22 mouse cellular contexts compared by ENCODE assay signal in genomic region chr17:29596771-29597132, GRCm38 (mm10). TPM values are rescaled to one million over a fixed set of nuclear protein-coding genes. Genes with fewer than 3 reads are reported as not detected.
DNase-seq lines count a peak whose midpoint lies in the region; ATAC-seq and TF ChIP-seq lines count a peak whose summit lies in the region.
"Had no signal": no experiment of that assay in that cellular context is flagged by ENCODE, and none has a peak within 500 bp of the region (broad histone marks: within the 10 kb centered on the region; RNA-seq: fewer than 3 reads in every experiment).

No protein-coding gene starts in this region.

- ATAC-seq in hindbrain, embryonic 11.5 days (ENCODE audit: low FRiP score), result no peak
- no peak for ATAC-seq in midbrain, embryonic 12.5 days (ENCODE audit: low FRiP score, low read depth)
- no peak for ATAC-seq in midbrain, embryonic 13.5 days
- 0 out of 2 replicates have a peak, but pooled peaks have one; percentile 20 for ATAC-seq in embryonic facial prominence, embryonic 13.5 days (ENCODE audit: insufficient number of reproducible peaks, insufficient read depth, low FRiP score, low TSS enrichment, low read depth)
- ATAC-seq: CD4-positive, CD25-positive, alpha-beta regulatory T cell, adult 4 months; liver, embryonic 12.5 days had no signal

- 41% methylated on average over 13 of the region's 13 CpGs for WGBS in cerebellum, adult 2 months
- 73% methylated on average over 13 of the region's 13 CpGs for WGBS in hindbrain, embryonic 10.5 days
- WGBS in hindbrain, embryonic 11.5 days, result 69% methylated on average over 13 of the region's 13 CpGs
- 80% methylated on average over 13 of the region's 13 CpGs for WGBS in midbrain, embryonic 12.5 days
- WGBS in midbrain, embryonic 13.5 days, result 75% methylated on average over 13 of the region's 13 CpGs
- WGBS in embryonic facial prominence, embryonic 13.5 days, result 89% methylated on average over 13 of the region's 13 CpGs

- H3K27me3 ChIP-seq in cerebellum, adult 2 months (ENCODE audit: control insufficient read depth, insufficient read depth, low read length), result no peaks in the 10 kb centered on the region
- no peaks in the 10 kb centered on the region for H3K27me3 ChIP-seq in hindbrain, embryonic 10.5 days (ENCODE audit: insufficient read depth, poor library complexity, severe bottlenecking)
- no peaks in the 10 kb centered on the region for H3K27me3 ChIP-seq in hindbrain, embryonic 11.5 days (ENCODE audit: control insufficient read depth, insufficient read depth, low read length)
- H3K27me3 ChIP-seq in midbrain, embryonic 12.5 days, result no peaks in the 10 kb centered on the region
- H3K27me3 ChIP-seq in midbrain, embryonic 13.5 days, result no peaks in the 10 kb centered on the region
- no peaks in the 10 kb centered on the region for H3K27me3 ChIP-seq in embryonic facial prominence, embryonic 13.5 days
- H3K27me3 ChIP-seq: kidney, embryonic 15.5 days; liver, embryonic 12.5 days had no signal

- no peak for TF ChIP-seq POLR2A in cerebellum, adult 2 months (IDR thresholded peaks at IDR 0.05; ENCODE audit: borderline replicate concordance, insufficient read depth, low read length)

- peak overlapping the region; percentile 69 for H3K27ac ChIP-seq in cerebellum, adult 2 months (ENCODE audit: insufficient read depth, low read length)
- H3K27ac ChIP-seq in hindbrain, embryonic 10.5 days, result peak overlapping the region; percentile 79
- no peak overlapping the region for H3K27ac ChIP-seq in hindbrain, embryonic 11.5 days (ENCODE audit: low read depth, low read length)
- peak overlapping the region; percentile 43; the same call in 1 of the 2 replicates for H3K27ac ChIP-seq in midbrain, embryonic 12.5 days (replicated peaks)
- no peak overlapping the region; the same call in 1 of the 2 replicates for H3K27ac ChIP-seq in midbrain, embryonic 13.5 days
- no peak overlapping the region for H3K27ac ChIP-seq in embryonic facial prominence, embryonic 13.5 days
- H3K27ac ChIP-seq: kidney, embryonic 15.5 days; layer of hippocampus, adult 2 months; liver, embryonic 12.5 days had no signal

- DNase-seq in cerebellum, adult 2 months, result no peak
- no peak for DNase-seq in cerebellum, adult 9-10 months
- DNase-seq in hindbrain, embryonic 10.5 days (ENCODE audit: low spot score), result no peak
- no peak for DNase-seq in hindbrain, embryonic 11.5 days (ENCODE audit: low spot score)
- DNase-seq in left cerebral cortex, postnatal 4 days, result no peak
- DNase-seq: gastrocnemius, postnatal 14 days; lung, embryonic 14.5 days; lung, postnatal 4 days had no signal

- H3K4me1 ChIP-seq in cerebellum, adult 2 months (ENCODE audit: control insufficient read depth, insufficient read depth, low read length), result peaks cover 47% of the 10 kb centered on the region
- H3K4me1 ChIP-seq in hindbrain, embryonic 10.5 days (replicated peaks), result peaks cover 29% of the 10 kb centered on the region
- peaks cover 5% of the 10 kb centered on the region; the same call in 1 of the 2 replicates for H3K4me1 ChIP-seq in hindbrain, embryonic 11.5 days (replicated peaks; ENCODE audit: control insufficient read depth, insufficient read depth, low read length)
- peaks cover 15% of the 10 kb centered on the region for H3K4me1 ChIP-seq in midbrain, embryonic 12.5 days
- peaks cover 20% of the 10 kb centered on the region for H3K4me1 ChIP-seq in midbrain, embryonic 13.5 days (replicated peaks)
- no peaks in the 10 kb centered on the region for H3K4me1 ChIP-seq in embryonic facial prominence, embryonic 13.5 days

- no peak for TF ChIP-seq CTCF in cerebellum, adult 2 months (IDR thresholded peaks at IDR 0.05; ENCODE audit: borderline replicate concordance, insufficient read depth, low read depth, low read length)

- H3K9ac ChIP-seq in hindbrain, embryonic 11.5 days (ENCODE audit: low read depth, low read length), result no peak overlapping the region
- H3K9ac ChIP-seq in midbrain, embryonic 12.5 days (replicated peaks), result 0 out of 2 replicates have a peak overlapping the region, but pooled peaks have one; percentile 34
- no peak overlapping the region for H3K9ac ChIP-seq in midbrain, embryonic 13.5 days (replicated peaks)
- H3K9ac ChIP-seq in embryonic facial prominence, embryonic 13.5 days, result no peak overlapping the region
- H3K9ac ChIP-seq: kidney, embryonic 15.5 days; liver, embryonic 12.5 days; lung, embryonic 14.5 days had no signal

- no peaks in the 10 kb centered on the region for H3K9me3 ChIP-seq in hindbrain, embryonic 10.5 days
- H3K9me3 ChIP-seq in hindbrain, embryonic 11.5 days (ENCODE audit: control insufficient read depth, low read length), result no peaks in the 10 kb centered on the region
- H3K9me3 ChIP-seq in midbrain, embryonic 12.5 days, result no peaks in the 10 kb centered on the region
- no peaks in the 10 kb centered on the region for H3K9me3 ChIP-seq in midbrain, embryonic 13.5 days
- H3K9me3 ChIP-seq in embryonic facial prominence, embryonic 13.5 days, result no peaks in the 10 kb centered on the region
- H3K9me3 ChIP-seq: kidney, embryonic 15.5 days; liver, embryonic 12.5 days had no signal

- H3K4me3 ChIP-seq in cerebellum, adult 2 months (replicated peaks; ENCODE audit: insufficient read depth, low read depth, low read length), result no peak overlapping the region
- H3K4me3 ChIP-seq in hindbrain, embryonic 10.5 days, result no peak overlapping the region
- no peak overlapping the region for H3K4me3 ChIP-seq in hindbrain, embryonic 11.5 days (ENCODE audit: low read depth, low read length)
- no peak overlapping the region for H3K4me3 ChIP-seq in midbrain, embryonic 12.5 days
- no peak overlapping the region for H3K4me3 ChIP-seq in midbrain, embryonic 13.5 days (replicated peaks)
- H3K4me3 ChIP-seq in embryonic facial prominence, embryonic 13.5 days, result no peak overlapping the region
- H3K4me3 ChIP-seq: kidney, embryonic 15.5 days; layer of hippocampus, adult 2 months; liver, embryonic 12.5 days had no signal

- intact Hi-C loops in left cerebral cortex, postnatal 4 days (cut with DNase I), result no loop called here

- H3K4me2 ChIP-seq in hindbrain, embryonic 11.5 days (replicated peaks; ENCODE audit: low read depth, low read length), result no peak overlapping the region
- no peak overlapping the region for H3K4me2 ChIP-seq in midbrain, embryonic 12.5 days (replicated peaks)
- no peak overlapping the region for H3K4me2 ChIP-seq in midbrain, embryonic 13.5 days (replicated peaks)
- H3K4me2 ChIP-seq in embryonic facial prominence, embryonic 13.5 days, result no peak overlapping the region
- H3K4me2 ChIP-seq: kidney, embryonic 15.5 days; liver, embryonic 12.5 days; lung, embryonic 14.5 days had no signal

- H3K36me3 ChIP-seq in hindbrain, embryonic 10.5 days, result peaks cover 79% of the 10 kb centered on the region
- H3K36me3 ChIP-seq in hindbrain, embryonic 11.5 days (ENCODE audit: control insufficient read depth, insufficient read depth, low read length), result no peaks in the 10 kb centered on the region
- H3K36me3 ChIP-seq in midbrain, embryonic 12.5 days, result peaks cover 64% of the 10 kb centered on the region
- H3K36me3 ChIP-seq in midbrain, embryonic 13.5 days, result peaks cover 68% of the 10 kb centered on the region
- H3K36me3 ChIP-seq in embryonic facial prominence, embryonic 13.5 days, result peaks cover 81% of the 10 kb centered on the region

RNA-seq across cellular contexts. Expression of gene Rnf8, which starts 17.8 kb away (rescaled TPM):
- polyA plus RNA-seq in cerebellum, adult 2 months (2012; rRNA removed), result 66.3 and 72.1 TPM in 2 replicates
- 107 TPM in 2 replicates for polyA plus RNA-seq in hindbrain, embryonic 10.5 days (2016; fragmentation: Nextera tagmentation; extraction: Ambion mirVana)
- 113 and 116 TPM in 2 replicates for polyA plus RNA-seq in hindbrain, embryonic 11.5 days (2014; fragmentation: Nextera tagmentation; extraction: Ambion mirVana)
- 98.2 and 101 TPM in 2 replicates for polyA plus RNA-seq in midbrain, embryonic 12.5 days (2016; fragmentation: Nextera tagmentation; extraction: Ambion mirVana)
- 87.3 and 94.9 TPM in 2 replicates for polyA plus RNA-seq in midbrain, embryonic 13.5 days (2015; fragmentation: Nextera tagmentation; extraction: Ambion mirVana)
- polyA plus RNA-seq in embryonic facial prominence, embryonic 13.5 days (2015; fragmentation: Nextera tagmentation; extraction: Ambion mirVana), result 94.6 and 107 TPM in 2 replicates
- 10 to 100 TPM; 63.0 to 64.2 TPM for total RNA-seq in left cerebral cortex, postnatal 4 days (2021)

RNA-seq across cellular contexts. Expression of gene Gm28043, which starts 17.9 kb away (rescaled TPM):
- 3.2 and 4.3 TPM in 2 replicates for polyA plus RNA-seq in cerebellum, adult 2 months (2012; rRNA removed)
- polyA plus RNA-seq in hindbrain, embryonic 10.5 days (2016; fragmentation: Nextera tagmentation; extraction: Ambion mirVana), result 2.8 and 3.3 TPM in 2 replicates
- polyA plus RNA-seq in hindbrain, embryonic 11.5 days (2014; fragmentation: Nextera tagmentation; extraction: Ambion mirVana), result 2.9 and 3.2 TPM in 2 replicates
- 5.0 TPM in 2 replicates for polyA plus RNA-seq in midbrain, embryonic 12.5 days (2016; fragmentation: Nextera tagmentation; extraction: Ambion mirVana)
- polyA plus RNA-seq in midbrain, embryonic 13.5 days (2015; fragmentation: Nextera tagmentation; extraction: Ambion mirVana), result 3.0 and 3.1 TPM in 2 replicates
- polyA plus RNA-seq in embryonic facial prominence, embryonic 13.5 days (2015; fragmentation: Nextera tagmentation; extraction: Ambion mirVana), result 3.0 and 3.6 TPM in 2 replicates
- total RNA-seq in left cerebral cortex, postnatal 4 days (2021), result 1 to 10 TPM; 4.9 to 5.5 TPM

RNA-seq across cellular contexts. Expression of gene Tmem217, which starts 44.6 kb away (rescaled TPM):
- polyA plus RNA-seq in cerebellum, adult 2 months (2012; rRNA removed), result 0.76 and 1.2 TPM in 2 replicates
- polyA plus RNA-seq in hindbrain, embryonic 10.5 days (2016; fragmentation: Nextera tagmentation; extraction: Ambion mirVana), result 1.3 and 2.5 TPM in 2 replicates
- 0.50 and 0.60 TPM in 2 replicates for polyA plus RNA-seq in hindbrain, embryonic 11.5 days (2014; fragmentation: Nextera tagmentation; extraction: Ambion mirVana)
- 2.0 and 2.1 TPM in 2 replicates for polyA plus RNA-seq in midbrain, embryonic 12.5 days (2016; fragmentation: Nextera tagmentation; extraction: Ambion mirVana)
- 1.1 and 2.2 TPM in 2 replicates for polyA plus RNA-seq in midbrain, embryonic 13.5 days (2015; fragmentation: Nextera tagmentation; extraction: Ambion mirVana)
- 1.8 and 2.3 TPM in 2 replicates for polyA plus RNA-seq in embryonic facial prominence, embryonic 13.5 days (2015; fragmentation: Nextera tagmentation; extraction: Ambion mirVana)
- not detected for total RNA-seq in left cerebral cortex, postnatal 4 days (2021)
- total RNA-seq: gastrocnemius, postnatal 14 days; heart, adult 8-10 months; layer of hippocampus, adult 2 months; left cerebral cortex, adult 18-20 months; monocyte, adult 5-6 weeks had no signal

RNA-seq across cellular contexts. Expression of gene Tbc1d22b, which starts 47.2 kb away (rescaled TPM):
- polyA plus RNA-seq in cerebellum, adult 2 months (2012; rRNA removed), result 37.4 and 37.7 TPM in 2 replicates
- 20.5 and 21.3 TPM in 2 replicates for polyA plus RNA-seq in hindbrain, embryonic 10.5 days (2016; fragmentation: Nextera tagmentation; extraction: Ambion mirVana)
- polyA plus RNA-seq in hindbrain, embryonic 11.5 days (2014; fragmentation: Nextera tagmentation; extraction: Ambion mirVana), result 15.3 and 17.2 TPM in 2 replicates
- 24.1 and 28.0 TPM in 2 replicates for polyA plus RNA-seq in midbrain, embryonic 12.5 days (2016; fragmentation: Nextera tagmentation; extraction: Ambion mirVana)
- polyA plus RNA-seq in midbrain, embryonic 13.5 days (2015; fragmentation: Nextera tagmentation; extraction: Ambion mirVana), result 22.1 and 26.1 TPM in 2 replicates
- 14.8 and 16.4 TPM in 2 replicates for polyA plus RNA-seq in embryonic facial prominence, embryonic 13.5 days (2015; fragmentation: Nextera tagmentation; extraction: Ambion mirVana)
- 10 to 100 TPM; 45.0 to 46.2 TPM for total RNA-seq in left cerebral cortex, postnatal 4 days (2021)

RNA-seq across cellular contexts. Expression of gene Gm17657, which starts 47.3 kb away (rescaled TPM):
- not detected in 2 replicates for polyA plus RNA-seq in cerebellum, adult 2 months (2012; rRNA removed)
- polyA plus RNA-seq in hindbrain, embryonic 10.5 days (2016; fragmentation: Nextera tagmentation; extraction: Ambion mirVana), result not detected in 2 replicates
- polyA plus RNA-seq in hindbrain, embryonic 11.5 days (2014; fragmentation: Nextera tagmentation; extraction: Ambion mirVana), result not detected in 2 replicates
- polyA plus RNA-seq in midbrain, embryonic 12.5 days (2016; fragmentation: Nextera tagmentation; extraction: Ambion mirVana), result not detected in 2 replicates
- not detected in 2 replicates for polyA plus RNA-seq in midbrain, embryonic 13.5 days (2015; fragmentation: Nextera tagmentation; extraction: Ambion mirVana)
- polyA plus RNA-seq in embryonic facial prominence, embryonic 13.5 days (2015; fragmentation: Nextera tagmentation; extraction: Ambion mirVana), result not detected in 2 replicates
- not detected for total RNA-seq in left cerebral cortex, postnatal 4 days (2021)
- total RNA-seq: adrenal gland, postnatal 4 days; gastrocnemius, postnatal 14 days; heart, adult 8-10 months; layer of hippocampus, adult 2 months; left cerebral cortex, adult 18-20 months; monocyte, adult 5-6 weeks had no signal
- polyA plus RNA-seq: CD4-positive, CD25-positive, alpha-beta regulatory T cell, adult 4 months; embryonic facial prominence, embryonic 11.5 days; heart, postnatal 0 days; kidney, embryonic 15.5 days; limb, embryonic 11.5 days; liver, embryonic 12.5 days; lung, embryonic 14.5 days had no signal

Comparison
In these comparisons a context has a peak if more than half of its experiments do, and no peak if none do; other contexts are left out.
1. H3K27ac ChIP-seq: peak in cerebellum, adult 2 months (single experiment), hindbrain, embryonic 10.5 days (single experiment) and midbrain, embryonic 12.5 days (single experiment); none in hindbrain, embryonic 11.5 days (single experiment), midbrain, embryonic 13.5 days (single experiment) and embryonic facial prominence, embryonic 13.5 days (single experiment).